Mouse (Mus musculus) gonadal fat pad, adult 2 months (tissue): ENCODE measurements around the gene Lmtk2. TPM values are rescaled to one million over a fixed set of nuclear protein-coding genes. Genes with fewer than 3 reads are reported as not detected.

Experiments used
- DNase-seq: peaks from one replicate; pipeline ENCODE4 v3.0.0-alpha.2; 2012; ENCODE audit warnings: low read depth
- polyA plus RNA-seq: library from polyadenylated mRNA; depleted of rRNA; stranded (reverse); fragments of >200 nt; gene quantifications from 2 replicates; pipeline ENCODE4 v1.2.3, GENCODE M21; 2012; rRNA removed

The Lmtk2 gene
- polyA plus RNA-seq, 1 experiment: 11.7 TPM

- no peak for DNase-seq
Measured at GRCm38 (mm10) chr5:144218061-144218460, 117.8 kb downstream of the Lmtk2 start.

GRCm38 (mm10) chr5:144219306-144219705 is 119.1 kb downstream of the Lmtk2 start:
- DNase-seq: no peak

GRCm38 (mm10) chr5:144219936-144220335 is 119.7 kb downstream of the Lmtk2 start:
- DNase-seq: no peak

- no peak for DNase-seq
Measured at GRCm38 (mm10) chr5:144221305-144221704, 121.1 kb downstream of the Lmtk2 start.

- DNase-seq: no peak
Measured at GRCm38 (mm10) chr5:144222811-144223502, 122.7 kb downstream of the Lmtk2 start.

GRCm38 (mm10) chr5:144223503-144223862 is 123.2 kb downstream of the Lmtk2 start, which contains the start of gene Tecpr1:
Gene Tecpr1 (minus strand): TSS chr5:144223615.
- DNase-seq: peak; percentile 77

GRCm38 (mm10) chr5:144223899-144224816 is 123.9 kb downstream of the Lmtk2 start:
- DNase-seq: no peak

- DNase-seq: no peak
Measured at GRCm38 (mm10) chr5:144226220-144226619, 126.0 kb downstream of the Lmtk2 start.

- no peak for DNase-seq
Measured at GRCm38 (mm10) chr5:144230216-144230615, 130.0 kb downstream of the Lmtk2 start.

GRCm38 (mm10) chr5:144231410-144231809 is 131.2 kb downstream of the Lmtk2 start:
- no peak for DNase-seq

- no peak for DNase-seq
Measured at GRCm38 (mm10) chr5:144232531-144232930, 132.3 kb downstream of the Lmtk2 start.

- no peak for DNase-seq
Measured at GRCm38 (mm10) chr5:144234222-144234621, 134.0 kb downstream of the Lmtk2 start.

- DNase-seq: no peak
Measured at GRCm38 (mm10) chr5:144234714-144235113, 134.5 kb downstream of the Lmtk2 start.

Other genes with a start within 250 kb of the Lmtk2 start
- gene Ankrd61, start 202.8 kb upstream of the Lmtk2 start, polyA plus RNA-seq: 0.89 and 1.3 TPM in 2 replicates
- 38.5 and 41.5 TPM in 2 replicates for gene Aimp2, start 190.6 kb upstream of the Lmtk2 start, polyA plus RNA-seq
- 3.6 and 4.0 TPM in 2 replicates for gene Pms2, start 190.5 kb upstream of the Lmtk2 start, polyA plus RNA-seq
- gene Gm42421, start 172.3 kb upstream of the Lmtk2 start, polyA plus RNA-seq: 0.24 TPM in 1 of 2 replicates, not detected in the other
- 2.0 and 2.8 TPM in 2 replicates for gene Rsph10b, start 167.4 kb upstream of the Lmtk2 start, polyA plus RNA-seq
- 18.0 and 18.2 TPM in 2 replicates for gene Ccz1, start 85.6 kb upstream of the Lmtk2 start, polyA plus RNA-seq
- gene Ocm, start 73.8 kb upstream of the Lmtk2 start, polyA plus RNA-seq: not detected in 2 replicates
- gene Bhlha15, start 89.8 kb downstream of the Lmtk2 start, polyA plus RNA-seq: 0.30 and 0.36 TPM in 2 replicates
- gene Tecpr1, start 123.2 kb downstream of the Lmtk2 start, polyA plus RNA-seq: 39.4 and 43.7 TPM in 2 replicates
- gene Bri3, start 144.0 kb downstream of the Lmtk2 start, polyA plus RNA-seq: 108 and 118 TPM in 2 replicates